26 mouse cellular contexts compared by ENCODE assay signal in the genomic region with DNA sequence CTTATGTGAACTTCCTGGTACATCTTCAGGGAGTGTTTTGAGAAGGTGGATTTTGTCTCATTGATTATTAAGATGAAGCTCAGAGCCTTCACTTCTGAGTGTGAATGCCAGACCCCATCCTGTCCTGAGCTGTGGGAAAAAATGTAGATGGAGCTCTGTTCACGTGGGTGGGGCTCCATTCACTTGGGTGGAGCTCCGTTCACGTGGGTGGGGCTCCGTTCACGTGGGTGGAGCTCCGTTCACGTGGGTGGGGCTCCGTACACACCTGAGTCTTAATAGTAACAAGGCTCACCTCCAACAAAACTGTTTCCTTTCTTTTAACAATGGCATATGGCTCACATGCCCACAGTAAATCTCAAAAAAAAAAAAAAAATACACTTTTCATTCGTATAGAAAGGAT.
DNase-seq lines count a peak whose midpoint lies in the region; ATAC-seq and TF ChIP-seq lines count a peak whose summit lies in the region.
"Had no signal": no experiment of that assay in that cellular context is flagged by ENCODE, and none has a peak within 500 bp of the region (broad histone marks: within the 10 kb centered on the region; RNA-seq: fewer than 3 reads in every experiment).

No protein-coding gene starts in this region.

- TF ChIP-seq EP300 in liver, embryonic 14.5 days (IDR thresholded peaks at IDR 0.05; ENCODE audit: low read depth): no peak

- H3K27ac ChIP-seq in liver, embryonic 14.5 days: no peak overlapping the region
- no peak overlapping the region for H3K27ac ChIP-seq in stomach, embryonic 15.5 days
- H3K27ac ChIP-seq: embryonic facial prominence, embryonic 15.5 days; forebrain, embryonic 13.5 days; heart, embryonic 15.5 days; limb, embryonic 12.5 days; neural tube, embryonic 13.5 days had no signal

- no peaks in the 10 kb centered on the region for H3K27me3 ChIP-seq in liver, embryonic 14.5 days (ENCODE audit: control insufficient read depth, insufficient read depth, low read length)
- no peaks in the 10 kb centered on the region for H3K27me3 ChIP-seq in stomach, embryonic 15.5 days (replicated peaks)
- H3K27me3 ChIP-seq: CH12.LX; embryonic facial prominence, embryonic 15.5 days; forebrain, embryonic 13.5 days; heart, embryonic 15.5 days; neural tube, embryonic 13.5 days had no signal

- H3K36me3 ChIP-seq in liver, embryonic 14.5 days (replicated peaks; ENCODE audit: control insufficient read depth, insufficient read depth, low read depth): no peaks in the 10 kb centered on the region
- no peaks in the 10 kb centered on the region for H3K36me3 ChIP-seq in stomach, embryonic 15.5 days
- H3K36me3 ChIP-seq: embryonic facial prominence, embryonic 15.5 days; heart, embryonic 15.5 days; limb, embryonic 12.5 days; neural tube, embryonic 13.5 days had no signal

- WGBS in liver, embryonic 14.5 days (ENCODE audit: insufficient replicate concordance): 32% methylated on average over 9 of the region's 9 CpGs
- WGBS in stomach, embryonic 15.5 days: 53% methylated on average over 9 of the region's 9 CpGs

- 0 out of 2 replicates have a peak overlapping the region, but pooled peaks have one; percentile 4 for H3K4me2 ChIP-seq in liver, embryonic 14.5 days (ENCODE audit: low read depth)
- no peak overlapping the region for H3K4me2 ChIP-seq in stomach, embryonic 15.5 days
- H3K4me2 ChIP-seq: embryonic facial prominence, embryonic 15.5 days; heart, embryonic 15.5 days; limb, embryonic 12.5 days; lung, embryonic 14.5 days; midbrain, embryonic 11.5 days; neural tube, embryonic 13.5 days had no signal

- ATAC-seq in liver, embryonic 14.5 days (ENCODE audit: insufficient read depth): peak; percentile 70; the same call in 1 of the 2 replicates
- peak; percentile 43; the same call in 1 of the 2 replicates for ATAC-seq in stomach, embryonic 15.5 days (ENCODE audit: insufficient read depth, low FRiP score, low read depth)
- ATAC-seq: forebrain, embryonic 13.5 days; hindbrain, embryonic 16.5 days; intestine, embryonic 16.5 days had no signal

- H3K4me1 ChIP-seq in liver, embryonic 14.5 days (replicated peaks; ENCODE audit: control insufficient read depth in 2 of 2, insufficient read depth in 2 of 2, low read length in 1 of 2): peaks cover 0 to 3% of the 10 kb centered on the region in 2 experiments; a peak in 2 of 4 replicates
- H3K4me1 ChIP-seq in stomach, embryonic 15.5 days: no peaks in the 10 kb centered on the region
- H3K4me1 ChIP-seq: embryonic facial prominence, embryonic 15.5 days; heart, embryonic 15.5 days; limb, embryonic 12.5 days; neural tube, embryonic 13.5 days had no signal

- no peak for TF ChIP-seq CTCF in liver, embryonic 14.5 days (IDR thresholded peaks at IDR 0.05; ENCODE audit: low read depth)

- H3K9me3 ChIP-seq in liver, embryonic 14.5 days (ENCODE audit: control insufficient read depth, low read length): no peaks in the 10 kb centered on the region
- H3K9me3 ChIP-seq in stomach, embryonic 15.5 days: no peaks in the 10 kb centered on the region
- H3K9me3 ChIP-seq: embryonic facial prominence, embryonic 15.5 days; forebrain, embryonic 13.5 days; heart, embryonic 15.5 days; limb, embryonic 12.5 days; neural tube, embryonic 13.5 days had no signal

- no peak overlapping the region for H3K9ac ChIP-seq in liver, embryonic 14.5 days (replicated peaks)
- H3K9ac ChIP-seq in stomach, embryonic 15.5 days: no peak overlapping the region
- H3K9ac ChIP-seq: embryonic facial prominence, embryonic 15.5 days; forebrain, embryonic 13.5 days; heart, embryonic 15.5 days; limb, embryonic 12.5 days; lung, embryonic 14.5 days; neural tube, embryonic 13.5 days had no signal

- intact Hi-C loops in heart, postnatal 14 days (cut with DNase I): no loop called here

- no peak overlapping the region for H3K4me3 ChIP-seq in liver, embryonic 14.5 days (ENCODE audit: insufficient read depth in 1 of 2, low read depth in 2 of 2, low read length in 2 of 2)
- no peak overlapping the region for H3K4me3 ChIP-seq in stomach, embryonic 15.5 days (replicated peaks)
- H3K4me3 ChIP-seq: embryonic facial prominence, embryonic 15.5 days; forebrain, embryonic 13.5 days; heart, embryonic 15.5 days; limb, embryonic 12.5 days; neural tube, embryonic 13.5 days had no signal

- peak; percentile 28 for DNase-seq in heart, adult 11 months
- no peak for DNase-seq in heart, postnatal 14 days
- DNase-seq in ZHBTc4 (ENCODE audit: low read depth, low spot score): peak; percentile 80
- peak in 1 of 3 experiments; percentile 19 for DNase-seq in liver, embryonic 14.5 days (ENCODE audit: low read depth in 3 of 3, low spot score in 3 of 3)
- DNase-seq in kidney, adult 9 months: no peak
- no peak for DNase-seq in adrenal gland, postnatal 36 days
- DNase-seq in thymus, postnatal 4 days: no peak
- DNase-seq: adrenal gland, postnatal 25 days; cerebellum, adult 2 months; cerebellum, postnatal 36 days; gastrocnemius, postnatal 10 days; lung, embryonic 14.5 days; lung, postnatal 36 days; right cerebral cortex, adult 18-20 months; spleen, adult 18-20 months; thymus, postnatal 36 days had no signal

Comparison
In these comparisons a context has a peak if more than half of its experiments do, and no peak if none do; other contexts are left out.
1. DNase-seq: peak in heart, adult 11 months (single experiment) and ZHBTc4 (single experiment); none in heart, postnatal 14 days (0 of 2), kidney, adult 9 months (single experiment), adrenal gland, postnatal 36 days (0 of 2) and thymus, postnatal 4 days (single experiment).